Mouse (Mus musculus): ENCODE measurements at regions not wholly inside any gene's neighbourhood (a gene's known extent, or its start where the extent isn't known, plus 50 kb on each side); places are given as distances from the start of the nearest gene placed in this dataset.

GRCm38 (mm10) chr3:149721832-149722231 is 731.5 kb upstream of the Adgrl2 start:
- TF ChIP-seq CTCF (IDR thresholded peaks at IDR 0.05; ENCODE audit: borderline replicate concordance, insufficient read depth, low read depth, low read length) (no peak), POLR2A (IDR thresholded peaks at IDR 0.05; ENCODE audit: borderline replicate concordance, insufficient read depth, low read length) (no peak)
